Comparison of ENCODE assay signal across 9 mouse cellular contexts in genomic region chr17:35060071-35060470, GRCm38 (mm10). TPM values are rescaled to one million over a fixed set of nuclear protein-coding genes. Genes with fewer than 3 reads are reported as not detected.
DNase-seq lines count a peak whose midpoint lies in the region; ATAC-seq and TF ChIP-seq lines count a peak whose summit lies in the region.
"Had no signal": no experiment of that assay in that cellular context is flagged by ENCODE, and none has a peak within 500 bp of the region (broad histone marks: within the 10 kb centered on the region; RNA-seq: fewer than 3 reads in every experiment).

No protein-coding gene starts in this region.

- H3K9me3 ChIP-seq in heart, embryonic 13.5 days, result no peaks in the 10 kb centered on the region
- no peaks in the 10 kb centered on the region for H3K9me3 ChIP-seq in G1E (replicated peaks)
- no peaks in the 10 kb centered on the region for H3K9me3 ChIP-seq in forebrain, postnatal 0 days (ENCODE audit: low read length)
- H3K9me3 ChIP-seq in liver, embryonic 16.5 days (replicated peaks; ENCODE audit: control insufficient read depth, low read length), result no peaks in the 10 kb centered on the region

- DNase-seq in heart, postnatal 10 days, result no peak
- no peak for DNase-seq in G1E (ENCODE audit: low spot score)
- DNase-seq in forebrain, postnatal 0 days, result no peak
- DNase-seq in B cell, adult 2 months, result no peak
- DNase-seq in left cerebral cortex, postnatal 14 days (ENCODE audit: low spot score in 2 of 2), result no peak
- no peak for DNase-seq in retina, postnatal 1 day

- TF ChIP-seq CTCF in G1E (IDR thresholded peaks at IDR 0.05; ENCODE audit: low read depth, low read length), result no peak
- no peak for TF ChIP-seq CTCF in forebrain, postnatal 0 days (IDR thresholded peaks at IDR 0.05; ENCODE audit: low read depth)

- WGBS in heart, embryonic 13.5 days, result 21% methylated on average over 14 of the region's 14 CpGs
- 16% methylated on average over 14 of the region's 14 CpGs for WGBS in forebrain, postnatal 0 days
- WGBS in liver, embryonic 16.5 days (ENCODE audit: insufficient replicate concordance), result 42% methylated on average over 14 of the region's 14 CpGs

- intact Hi-C loops in heart, postnatal 10 days (cut with DNase I), result loop anchor here (5.0 kb wide), 1 partner anchor 47 kb away; the partner anchor contains the start of gene Ly6g5c
- intact Hi-C loops in left cerebral cortex, postnatal 14 days (cut with DNase I), result no loop called here

- H3K4me1 ChIP-seq in heart, embryonic 13.5 days, result peaks cover 48% of the 10 kb centered on the region
- H3K4me1 ChIP-seq in G1E (ENCODE audit: insufficient read depth, low read depth, low read length), result peaks cover 69% of the 10 kb centered on the region
- H3K4me1 ChIP-seq in forebrain, postnatal 0 days (ENCODE audit: insufficient read depth), result peaks cover 12% of the 10 kb centered on the region; the same call in 1 of the 2 replicates
- H3K4me1 ChIP-seq in liver, embryonic 16.5 days (ENCODE audit: control insufficient read depth, low read depth, low read length), result peaks cover 46% of the 10 kb centered on the region

- peak overlapping the region; percentile 86 for H3K4me3 ChIP-seq in heart, embryonic 13.5 days
- H3K4me3 ChIP-seq in G1E (ENCODE audit: low read depth, low read length), result peak overlapping the region; percentile 76
- peak overlapping the region; percentile 79 for H3K4me3 ChIP-seq in forebrain, postnatal 0 days (ENCODE audit: low read depth, low read length)
- peak overlapping the region; percentile 60 for H3K4me3 ChIP-seq in liver, embryonic 16.5 days (ENCODE audit: low read depth, low read length)

- ATAC-seq in heart, embryonic 13.5 days (ENCODE audit: extremely low read depth, insufficient number of reproducible peaks, low FRiP score, low TSS enrichment), result no peak
- no peak for ATAC-seq in G1E (ENCODE audit: extremely low read depth, insufficient number of reproducible peaks, low FRiP score, poor library complexity, severe bottlenecking)
- ATAC-seq in forebrain, postnatal 0 days, result no peak
- ATAC-seq in liver, embryonic 16.5 days (ENCODE audit: low read depth), result no peak

- H3K27ac ChIP-seq in heart, embryonic 13.5 days (replicated peaks), result peak overlapping the region; percentile 96
- no peak overlapping the region for H3K27ac ChIP-seq in forebrain, postnatal 0 days (ENCODE audit: low read depth, low read length)
- no peak overlapping the region for H3K27ac ChIP-seq in liver, embryonic 16.5 days (ENCODE audit: low read length)

- peak overlapping the region; percentile 97 for H3K9ac ChIP-seq in heart, embryonic 13.5 days
- H3K9ac ChIP-seq in forebrain, postnatal 0 days, result peak overlapping the region; percentile 65
- no peak overlapping the region for H3K9ac ChIP-seq in liver, embryonic 16.5 days (ENCODE audit: low read depth, low read length)

- H3K4me2 ChIP-seq in heart, embryonic 13.5 days, result peak overlapping the region; percentile 82
- peak overlapping the region; percentile 83 for H3K4me2 ChIP-seq in forebrain, postnatal 0 days (ENCODE audit: low read depth)
- H3K4me2 ChIP-seq in liver, embryonic 16.5 days (ENCODE audit: low read depth, low read length), result peak overlapping the region; percentile 85

- H3K36me3 ChIP-seq in heart, embryonic 13.5 days, result peaks cover 66% of the 10 kb centered on the region
- peaks cover 74% of the 10 kb centered on the region for H3K36me3 ChIP-seq in G1E (replicated peaks)
- peaks cover 12% of the 10 kb centered on the region for H3K36me3 ChIP-seq in forebrain, postnatal 0 days (ENCODE audit: insufficient read depth)
- H3K36me3 ChIP-seq in liver, embryonic 16.5 days (ENCODE audit: control insufficient read depth, insufficient read depth), result peaks cover 16% of the 10 kb centered on the region

- peaks cover 21% of the 10 kb centered on the region for H3K27me3 ChIP-seq in heart, embryonic 13.5 days (replicated peaks)
- H3K27me3 ChIP-seq in G1E (ENCODE audit: insufficient read depth, low read length), result peaks cover 6% of the 10 kb centered on the region
- H3K27me3 ChIP-seq in forebrain, postnatal 0 days (ENCODE audit: insufficient read depth, low read length), result peaks cover 3% of the 10 kb centered on the region
- H3K27me3 ChIP-seq in liver, embryonic 16.5 days (ENCODE audit: control insufficient read depth, insufficient read depth, low read depth, low read length), result peaks cover 27% of the 10 kb centered on the region

RNA-seq across cellular contexts. Expression of gene Ddah2, which starts 1.2 kb away (rescaled TPM):
- 194 and 207 TPM in 2 replicates for polyA plus RNA-seq in heart, embryonic 13.5 days (2015; fragmentation: Nextera tagmentation; extraction: Ambion mirVana)
- total RNA-seq in heart, postnatal 10 days (2021), result 10 to 100 TPM; 84.5 to 86.1 TPM
- total RNA-seq in G1E (2014; fragmentation: Nextera tagmentation) (52.4 and 70.3 TPM in 2 replicates), G1E (2017) (179 and 180 TPM in 2 replicates)
- polyA plus RNA-seq in G1E (2012), result 242 and 291 TPM in 2 replicates
- 167 and 220 TPM in 2 replicates for total RNA-seq in forebrain, postnatal 0 days (2014; rRNA removed)
- polyA plus RNA-seq in forebrain, postnatal 0 days (2015; fragmentation: Nextera tagmentation; extraction: Ambion mirVana), result 261 and 299 TPM in 2 replicates
- 16.3 and 18.1 TPM in 2 replicates for polyA plus RNA-seq in liver, embryonic 16.5 days (2015; fragmentation: Nextera tagmentation; extraction: Ambion mirVana)
- total RNA-seq in left cerebral cortex, postnatal 14 days (2021), result 10 to 100 TPM; 16.9 to 19.4 TPM

RNA-seq across cellular contexts. Expression of gene Ly6g6c, which starts 5.1 kb away (rescaled TPM):
- polyA plus RNA-seq in heart, embryonic 13.5 days (2015; fragmentation: Nextera tagmentation; extraction: Ambion mirVana), result not detected in 2 replicates
- not detected for total RNA-seq in heart, postnatal 10 days (2021)
- total RNA-seq in G1E (2014; fragmentation: Nextera tagmentation), result not detected in 2 replicates
- 0.16 TPM in 1 of 2 replicates, not detected in the other for total RNA-seq in G1E (2017)
- not detected in 2 replicates for polyA plus RNA-seq in G1E (2012)
- total RNA-seq in forebrain, postnatal 0 days (2014; rRNA removed), result not detected in 2 replicates
- not detected in 2 replicates for polyA plus RNA-seq in forebrain, postnatal 0 days (2015; fragmentation: Nextera tagmentation; extraction: Ambion mirVana)
- polyA plus RNA-seq in liver, embryonic 16.5 days (2015; fragmentation: Nextera tagmentation; extraction: Ambion mirVana), result 0.24 and 0.37 TPM in 2 replicates
- not detected for total RNA-seq in left cerebral cortex, postnatal 14 days (2021)
- polyA plus RNA-seq: erythroblast, embryonic 14.5 days had no signal

RNA-seq across cellular contexts. Expression of gene Mpig6b, which starts 5.9 kb away (rescaled TPM):
- 0.92 and 1.4 TPM in 2 replicates for polyA plus RNA-seq in heart, embryonic 13.5 days (2015; fragmentation: Nextera tagmentation; extraction: Ambion mirVana)
- total RNA-seq in heart, postnatal 10 days (2021), result under 1 TPM; 0.55 to 0.77 TPM
- total RNA-seq in G1E (2014; fragmentation: Nextera tagmentation), result not detected in 2 replicates
- total RNA-seq in G1E (2017), result 0.06 TPM in 1 of 2 replicates, not detected in the other
- not detected in 2 replicates for polyA plus RNA-seq in G1E (2012)
- total RNA-seq in forebrain, postnatal 0 days (2014; rRNA removed), result not detected in 2 replicates
- polyA plus RNA-seq in forebrain, postnatal 0 days (2015; fragmentation: Nextera tagmentation; extraction: Ambion mirVana), result 0.08 TPM in 2 replicates
- 3.4 and 4.5 TPM in 2 replicates for polyA plus RNA-seq in liver, embryonic 16.5 days (2015; fragmentation: Nextera tagmentation; extraction: Ambion mirVana)
- total RNA-seq in left cerebral cortex, postnatal 14 days (2021), result not detected

RNA-seq across cellular contexts. Expression of gene Clic1, which starts 10.3 kb away (rescaled TPM):
- polyA plus RNA-seq in heart, embryonic 13.5 days (2015; fragmentation: Nextera tagmentation; extraction: Ambion mirVana), result 351 and 389 TPM in 2 replicates
- total RNA-seq in heart, postnatal 10 days (2021), result 100 to 1,000 TPM; 115 to 118 TPM
- total RNA-seq in G1E (2014; fragmentation: Nextera tagmentation), result 211 and 218 TPM in 2 replicates
- total RNA-seq in G1E (2017), result 562 and 724 TPM in 2 replicates
- 233 and 258 TPM in 2 replicates for polyA plus RNA-seq in G1E (2012)
- 26.8 and 29.3 TPM in 2 replicates for total RNA-seq in forebrain, postnatal 0 days (2014; rRNA removed)
- polyA plus RNA-seq in forebrain, postnatal 0 days (2015; fragmentation: Nextera tagmentation; extraction: Ambion mirVana), result 47.9 and 50.5 TPM in 2 replicates
- polyA plus RNA-seq in liver, embryonic 16.5 days (2015; fragmentation: Nextera tagmentation; extraction: Ambion mirVana), result 112 and 121 TPM in 2 replicates
- total RNA-seq in left cerebral cortex, postnatal 14 days (2021), result 10 to 100 TPM; 10.1 to 13.8 TPM

RNA-seq across cellular contexts. Expression of gene Msh5, which starts 13.5 kb away (rescaled TPM):
- 4.0 and 4.1 TPM in 2 replicates for polyA plus RNA-seq in heart, embryonic 13.5 days (2015; fragmentation: Nextera tagmentation; extraction: Ambion mirVana)
- 1 to 10 TPM; 2.0 TPM for total RNA-seq in heart, postnatal 10 days (2021)
- total RNA-seq in G1E (2014; fragmentation: Nextera tagmentation) (41.7 and 45.5 TPM in 2 replicates), G1E (2017) (11.8 and 12.4 TPM in 2 replicates)
- 11.3 and 11.5 TPM in 2 replicates for polyA plus RNA-seq in G1E (2012)
- total RNA-seq in forebrain, postnatal 0 days (2014; rRNA removed), result 1.3 and 2.2 TPM in 2 replicates
- polyA plus RNA-seq in forebrain, postnatal 0 days (2015; fragmentation: Nextera tagmentation; extraction: Ambion mirVana), result 1.1 and 1.3 TPM in 2 replicates
- polyA plus RNA-seq in liver, embryonic 16.5 days (2015; fragmentation: Nextera tagmentation; extraction: Ambion mirVana), result 4.2 and 4.6 TPM in 2 replicates
- total RNA-seq in left cerebral cortex, postnatal 14 days (2021), result under 1 TPM; 0.59 to 0.75 TPM
